Mouse (Mus musculus) kidney, adult 2 months (tissue): Measurements from ENCODE around the gene Grcc10.

Experiments used
- CTCF ChIP-seq: fragments of 200-500 bp; conservative IDR thresholded peaks from 2 replicates; pipeline ENCODE4 v1.5.1; 2011; ENCODE audit warnings: low read depth, mild to moderate bottlenecking, control low read depth, low read length, moderate library complexity, mixed read lengths; ENCODE audit not compliant: insufficient read depth, insufficient read length
- POLR2A ChIP-seq: fragments of 200-500 bp; IDR thresholded peaks from one replicate; pipeline ENCODE4 v1.6.1; 2011; ENCODE audit warnings: low read depth, low read length, control low read depth

DNA sequence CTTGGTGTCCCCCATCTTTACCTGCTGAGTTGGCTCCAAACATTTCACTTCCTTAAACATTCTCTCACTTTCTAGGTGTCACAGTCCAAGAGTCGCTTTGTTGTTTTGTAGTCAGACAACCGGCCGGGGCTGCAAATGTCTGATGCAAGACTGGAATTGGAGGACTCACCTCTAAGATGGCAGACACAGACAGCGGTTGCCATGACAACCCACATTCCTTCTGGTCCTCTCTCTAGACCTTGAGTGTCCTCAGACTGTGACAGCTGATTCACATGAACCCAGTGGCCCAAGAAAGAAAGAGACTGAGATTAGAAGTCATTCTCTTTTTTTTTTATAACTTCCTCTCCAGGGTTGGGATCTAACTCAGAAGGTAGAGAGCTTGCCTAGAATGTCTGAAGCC lies 48.3 kb upstream of the Grcc10 start:
- TF ChIP-seq CTCF (no peak), POLR2A (no peak)
